Mouse (Mus musculus): ENCODE data around the gene Rab34. TPM values are rescaled to one million over a fixed set of nuclear protein-coding genes. Genes with fewer than 3 reads are reported as not detected.

Rab34 gene
- polyA plus RNA-seq (2015; fragmentation: Nextera tagmentation; extraction: Ambion mirVana), result 13.5 and 15.6 TPM in 2 replicates

GRCm38 (mm10) chr11:78188331-78189233 is at the start of gene Rab34:
Gene Rab34, plus strand, starts transcription at chr11:78188430.
- H3K27me3 ChIP-seq, result peaks cover 72% of the 10 kb centered on the region
- peaks cover 26% of the 10 kb centered on the region for H3K4me1 ChIP-seq (replicated peaks)
- ATAC-seq (ENCODE audit: low read depth) (peak; percentile 32), DNase-seq (no peak)
- H3K4me2 ChIP-seq, result peak within 1 kb of the TSS; percentile 61
- peak within 1 kb of the TSS; percentile 65 for H3K9ac ChIP-seq
- peaks cover 4% of the 10 kb centered on the region; the same call in 1 of the 2 replicates for H3K36me3 ChIP-seq
- H3K9me3 ChIP-seq (replicated peaks), result no peaks in the 10 kb centered on the region
- H3K4me3 ChIP-seq (replicated peaks), result peak within 1 kb of the TSS; percentile 58
- peak within 1 kb of the TSS; percentile 69 for H3K27ac ChIP-seq
- WGBS (ENCODE audit: insufficient replicate concordance), result 1% methylated on average over 78 of the region's 80 CpGs

- WGBS (ENCODE audit: insufficient replicate concordance), result 27% methylated on average over 5 of the region's 5 CpGs
- ATAC-seq (ENCODE audit: low read depth) (peak; percentile 70), DNase-seq (no peak)
- peak overlapping the region; percentile 60 for H3K27ac ChIP-seq
- H3K9ac ChIP-seq, result peak overlapping the region; percentile 37; the same call in 1 of the 2 replicates
- no peaks in the 10 kb centered on the region for H3K27me3 ChIP-seq
- H3K4me2 ChIP-seq, result no peak overlapping the region
- H3K4me3 ChIP-seq (replicated peaks), result no peak overlapping the region
- H3K4me1 ChIP-seq (replicated peaks), result peaks cover 56% of the 10 kb centered on the region
- H3K36me3 ChIP-seq, result peaks cover 21% of the 10 kb centered on the region
- H3K9me3 ChIP-seq (replicated peaks), result no peaks in the 10 kb centered on the region
Observed at GRCm38 (mm10) chr11:78140665-78141064, 47.6 kb upstream of the Rab34 start.

- H3K36me3 ChIP-seq, result peaks cover 26% of the 10 kb centered on the region
- no peaks in the 10 kb centered on the region for H3K9me3 ChIP-seq (replicated peaks)
- peaks cover 40% of the 10 kb centered on the region for H3K4me1 ChIP-seq (replicated peaks)
- no peak overlapping the region for H3K4me2 ChIP-seq
- H3K9ac ChIP-seq, result no peak overlapping the region
- no peak overlapping the region for H3K4me3 ChIP-seq (replicated peaks)
- DNase-seq (no peak), ATAC-seq (ENCODE audit: low read depth) (no peak)
- no peaks in the 10 kb centered on the region for H3K27me3 ChIP-seq
- 85% methylated on average over 2 of the region's 2 CpGs for WGBS (ENCODE audit: insufficient replicate concordance)
- no peak overlapping the region for H3K27ac ChIP-seq
Observed at GRCm38 (mm10) chr11:78143520-78143919, 44.7 kb upstream of the Rab34 start.

GRCm38 (mm10) chr11:78146168-78146567 is 42.1 kb upstream of the Rab34 start:
- no peak overlapping the region for H3K9ac ChIP-seq
- no peak overlapping the region for H3K27ac ChIP-seq
- no peak for ATAC-seq (ENCODE audit: low read depth)
- no peaks in the 10 kb centered on the region for H3K9me3 ChIP-seq (replicated peaks)
- 83% methylated on average over 5 of the region's 5 CpGs for WGBS (ENCODE audit: insufficient replicate concordance)
- H3K27me3 ChIP-seq, result no peaks in the 10 kb centered on the region
- peaks cover 46% of the 10 kb centered on the region for H3K36me3 ChIP-seq
- no peak overlapping the region for H3K4me2 ChIP-seq
- no peak for DNase-seq
- H3K4me3 ChIP-seq (replicated peaks), result no peak overlapping the region
- peaks cover 16% of the 10 kb centered on the region for H3K4me1 ChIP-seq (replicated peaks)

- no peak overlapping the region for H3K4me3 ChIP-seq (replicated peaks)
- no peak for ATAC-seq (ENCODE audit: low read depth)
- DNase-seq, result no peak
Observed at GRCm38 (mm10) chr11:78146707-78147543, 41.3 kb upstream of the Rab34 start.

GRCm38 (mm10) chr11:78151161-78151560 is 37.1 kb upstream of the Rab34 start:
- Histone ChIP-seq H3K4me1 (replicated peaks) (0 out of 2 replicates have a peak, but pooled peaks cover under 1% of the 10 kb centered on the region), H3K4me3 (replicated peaks) (no peak overlapping the region), H3K4me2 (no peak overlapping the region), H3K9ac (no peak overlapping the region), H3K9me3 (replicated peaks) (no peaks in the 10 kb centered on the region), H3K27ac (no peak overlapping the region), H3K36me3 (peaks cover 57% of the 10 kb centered on the region), H3K27me3 (no peaks in the 10 kb centered on the region)
- 13% methylated on average over 1 of the region's 1 CpGs for WGBS (ENCODE audit: insufficient replicate concordance)
- ATAC-seq (ENCODE audit: low read depth) (no peak), DNase-seq (peak; percentile 43)

More at GRCm38 (mm10) chr11:78146707-78147543, 41.3 kb upstream of the Rab34 start:
- no peaks in the 10 kb centered on the region for H3K9me3 ChIP-seq (replicated peaks)
- no peak overlapping the region for H3K9ac ChIP-seq
- no peak overlapping the region for H3K27ac ChIP-seq
- WGBS (ENCODE audit: insufficient replicate concordance), result 84% methylated on average over 6 of the region's 6 CpGs
- H3K27me3 ChIP-seq, result no peaks in the 10 kb centered on the region
- H3K36me3 ChIP-seq, result peaks cover 46% of the 10 kb centered on the region
- H3K4me2 ChIP-seq, result no peak overlapping the region
- peaks cover 9% of the 10 kb centered on the region for H3K4me1 ChIP-seq (replicated peaks)

GRCm38 (mm10) chr11:78152299-78153231 is 35.7 kb upstream of the Rab34 start:
- WGBS (ENCODE audit: insufficient replicate concordance), result 84% methylated on average over 9 of the region's 9 CpGs
- Histone ChIP-seq H3K27ac (peak overlapping the region; percentile 14), H3K4me2 (no peak overlapping the region), H3K27me3 (no peaks in the 10 kb centered on the region), H3K9me3 (replicated peaks) (no peaks in the 10 kb centered on the region), H3K4me1 (replicated peaks) (no peaks in the 10 kb centered on the region), H3K36me3 (peaks cover 63% of the 10 kb centered on the region), H3K9ac (0 out of 2 replicates have a peak overlapping the region, but pooled peaks have one; percentile 27), H3K4me3 (replicated peaks) (no peak overlapping the region)
- DNase-seq (no peak), ATAC-seq (ENCODE audit: low read depth) (no peak)

- no peak overlapping the region for H3K27ac ChIP-seq
- H3K9ac ChIP-seq, result no peak overlapping the region
- no peaks in the 10 kb centered on the region for H3K9me3 ChIP-seq (replicated peaks)
- ATAC-seq (ENCODE audit: low read depth) (no peak), DNase-seq (no peak)
- H3K4me3 ChIP-seq (replicated peaks), result no peak overlapping the region
- H3K36me3 ChIP-seq, result peaks cover 75% of the 10 kb centered on the region
- WGBS (ENCODE audit: insufficient replicate concordance), result 93% methylated on average over 13 of the region's 13 CpGs
- H3K4me2 ChIP-seq, result no peak overlapping the region
- H3K4me1 ChIP-seq (replicated peaks), result peaks cover 4% of the 10 kb centered on the region; the same call in 1 of the 2 replicates
- no peaks in the 10 kb centered on the region for H3K27me3 ChIP-seq
Observed at GRCm38 (mm10) chr11:78153778-78154177, 34.5 kb upstream of the Rab34 start.

- Histone ChIP-seq H3K36me3 (peaks cover 74% of the 10 kb centered on the region), H3K27me3 (no peaks in the 10 kb centered on the region), H3K4me2 (no peak overlapping the region), H3K4me3 (replicated peaks) (no peak overlapping the region), H3K4me1 (replicated peaks) (peaks cover 22% of the 10 kb centered on the region), H3K9me3 (replicated peaks) (no peaks in the 10 kb centered on the region), H3K9ac (no peak overlapping the region), H3K27ac (peak overlapping the region; percentile 21; the same call in 1 of the 2 replicates)
- DNase-seq (no peak), ATAC-seq (ENCODE audit: low read depth) (no peak)
- 82% methylated on average over 5 of the region's 5 CpGs for WGBS (ENCODE audit: insufficient replicate concordance)
Observed at GRCm38 (mm10) chr11:78155674-78156073, 32.6 kb upstream of the Rab34 start.

GRCm38 (mm10) chr11:78156156-78156699 is 32.0 kb upstream of the Rab34 start:
- H3K4me2 ChIP-seq, result no peak overlapping the region
- no peak overlapping the region; the same call in 1 of the 2 replicates for H3K27ac ChIP-seq
- DNase-seq, result no peak
- H3K27me3 ChIP-seq, result no peaks in the 10 kb centered on the region
- ATAC-seq (ENCODE audit: low read depth), result no peak
- H3K4me1 ChIP-seq (replicated peaks), result peaks cover 27% of the 10 kb centered on the region
- H3K9me3 ChIP-seq (replicated peaks), result no peaks in the 10 kb centered on the region
- no peak overlapping the region for H3K4me3 ChIP-seq (replicated peaks)
- WGBS (ENCODE audit: insufficient replicate concordance), result 84% methylated on average over 6 of the region's 6 CpGs
- peaks cover 77% of the 10 kb centered on the region for H3K36me3 ChIP-seq
- no peak overlapping the region for H3K9ac ChIP-seq

Data from liver, embryonic 13.5 days (tissue).